Mouse (Mus musculus) kidney, adult 2 months (tissue): ENCODE results near the gene Celf1. TPM values are rescaled to one million over a fixed set of nuclear protein-coding genes. Genes with fewer than 3 reads are reported as not detected.

Experiments
- DNase-seq: peaks from one replicate; pipeline ENCODE4 v3.0.0; 2021
- H3K27ac ChIP-seq: fragments of 200-500 bp; 2 replicates; pipeline ENCODE4 v1.5.1; 2012; ENCODE audit warnings: low read depth, low read length, control low read depth, inconsistent platforms; ENCODE audit not compliant: insufficient read depth
- H3K27me3 ChIP-seq: fragments of 200-500 bp; replicated peaks from 2 replicates; pipeline ENCODE4 v1.6.1; 2012; ENCODE audit warnings: mild to moderate bottlenecking, moderate library complexity, low read length, inconsistent platforms; ENCODE audit not compliant: control insufficient read depth, insufficient read depth
- H3K36me3 ChIP-seq: fragments of 200-500 bp; 2 replicates; pipeline ENCODE4 v1.6.1; 2012; ENCODE audit warnings: mild to moderate bottlenecking, moderate library complexity, low read length, inconsistent platforms; ENCODE audit not compliant: control insufficient read depth, insufficient read depth
- H3K4me1 ChIP-seq: fragments of 200-500 bp; 2 replicates; pipeline ENCODE4 v1.6.1; 2011; ENCODE audit warnings: low read length; ENCODE audit not compliant: control insufficient read depth, insufficient read depth
- H3K4me3 ChIP-seq: fragments of 200-500 bp; 2 replicates; pipeline ENCODE4 v1.5.1; 2011; ENCODE audit warnings: mild to moderate bottlenecking, low read depth, low read length, control low read depth; ENCODE audit not compliant: insufficient read depth
- CTCF ChIP-seq: fragments of 200-500 bp; conservative IDR thresholded peaks from 2 replicates; pipeline ENCODE4 v1.5.1; 2011; ENCODE audit warnings: low read depth, mild to moderate bottlenecking, control low read depth, low read length, moderate library complexity, mixed read lengths; ENCODE audit not compliant: insufficient read depth, insufficient read length
- POLR2A ChIP-seq: fragments of 200-500 bp; IDR thresholded peaks from one replicate; pipeline ENCODE4 v1.6.1; 2011; ENCODE audit warnings: low read depth, low read length, control low read depth
- WGBS: fragments of 180-500 bp; shearing (Covaris S2); methylation state at CpG from one replicate; pipeline ENCODE4 v1.1.7; 2018; 5-methylcytosine and 5-hydroxymethylcytosine counted together
- polyA plus RNA-seq: library from polyadenylated mRNA; depleted of rRNA; stranded (reverse); fragments of >200 nt; gene quantifications from 2 replicates; pipeline ENCODE4 v1.2.3, GENCODE M21; 2012

The Celf1 gene
- polyA plus RNA-seq, 1 experiment: 40.5 TPM

GRCm38 (mm10) chr2:90921178-90921577, 19.0 kb upstream of the Celf1 start:
- Histone ChIP-seq H3K27me3 (no peaks in the 10 kb centered on the region), H3K4me1 (peaks cover 12% of the 10 kb centered on the region), H3K4me3 (no peak overlapping the region), H3K36me3 (no peaks in the 10 kb centered on the region), H3K27ac (no peak overlapping the region)
- WGBS: 84% methylated on average over 1 of the region's 1 CpGs
- no peak for DNase-seq
- TF ChIP-seq POLR2A: no peak
- no peak for TF ChIP-seq CTCF

- Histone ChIP-seq H3K36me3 (no peaks in the 10 kb centered on the region), H3K4me3 (no peak overlapping the region), H3K27me3 (no peaks in the 10 kb centered on the region), H3K27ac (no peak overlapping the region), H3K4me1 (peaks cover 7% of the 10 kb centered on the region; the same call in 1 of the 2 replicates)
- no peak for DNase-seq
- 94% methylated on average over 2 of the region's 2 CpGs for WGBS
- TF ChIP-seq CTCF (no peak), POLR2A (no peak)
Observed at GRCm38 (mm10) chr2:90922636-90923035, 17.5 kb upstream of the Celf1 start.

GRCm38 (mm10) chr2:90928566-90928965, 11.6 kb upstream of the Celf1 start:
- WGBS: 90% methylated on average over 13 of the region's 13 CpGs
- no peak overlapping the region for H3K27ac ChIP-seq

GRCm38 (mm10) chr2:90931829-90932228, 8.4 kb upstream of the Celf1 start:
- no peak for DNase-seq
- TF ChIP-seq POLR2A: no peak
- no peaks in the 10 kb centered on the region for H3K27me3 ChIP-seq
- H3K27ac ChIP-seq: no peak overlapping the region
- H3K4me1 ChIP-seq: no peaks in the 10 kb centered on the region
- no peaks in the 10 kb centered on the region for H3K36me3 ChIP-seq
- no peak overlapping the region for H3K4me3 ChIP-seq
- 52% methylated on average over 8 of the region's 8 CpGs for WGBS

More at GRCm38 (mm10) chr2:90928566-90928965, 11.6 kb upstream of the Celf1 start:
- Histone ChIP-seq H3K36me3 (no peaks in the 10 kb centered on the region), H3K27me3 (no peaks in the 10 kb centered on the region), H3K4me3 (no peak overlapping the region), H3K4me1 (no peaks in the 10 kb centered on the region)
- no peak for DNase-seq
- no peak for TF ChIP-seq POLR2A
- no peak for TF ChIP-seq CTCF

GRCm38 (mm10) chr2:90932273-90932672, 7.9 kb upstream of the Celf1 start:
- no peak for DNase-seq
- H3K27me3 ChIP-seq: no peaks in the 10 kb centered on the region
- 67% methylated on average over 2 of the region's 2 CpGs for WGBS
- H3K4me1 ChIP-seq: no peaks in the 10 kb centered on the region
- no peak overlapping the region for H3K27ac ChIP-seq
- no peak for TF ChIP-seq POLR2A
- no peak for TF ChIP-seq CTCF
- H3K4me3 ChIP-seq: no peak overlapping the region
- H3K36me3 ChIP-seq: no peaks in the 10 kb centered on the region

- TF ChIP-seq CTCF (no peak), POLR2A (no peak)
- Histone ChIP-seq H3K27me3 (no peaks in the 10 kb centered on the region), H3K4me3 (no peak overlapping the region), H3K27ac (no peak overlapping the region), H3K4me1 (peaks cover 10% of the 10 kb centered on the region; the same call in 1 of the 2 replicates), H3K36me3 (no peaks in the 10 kb centered on the region)
- DNase-seq: no peak
- WGBS: 55% methylated on average over 3 of the region's 3 CpGs
Observed at GRCm38 (mm10) chr2:90938362-90938761, 1.8 kb upstream of the Celf1 start.

GRCm38 (mm10) chr2:90939750-90940149, 432 bp upstream of the Celf1 start:
- Histone ChIP-seq H3K36me3 (no peaks in the 10 kb centered on the region), H3K4me3 (peak overlapping the region; percentile 95), H3K27ac (no peak overlapping the region), H3K4me1 (peaks cover 16% of the 10 kb centered on the region; the same call in 1 of the 2 replicates), H3K27me3 (no peaks in the 10 kb centered on the region)
- no peak for DNase-seq
- TF ChIP-seq POLR2A (no peak), CTCF (no peak)
- WGBS: 31% methylated on average over 8 of the region's 8 CpGs

- no peak for DNase-seq
- WGBS: 43% methylated on average over 2 of the region's 2 CpGs
- no peaks in the 10 kb centered on the region for H3K36me3 ChIP-seq
- H3K27me3 ChIP-seq: no peaks in the 10 kb centered on the region
- TF ChIP-seq CTCF (no peak), POLR2A (no peak)
- no peak overlapping the region for H3K27ac ChIP-seq
- no peak overlapping the region for H3K4me3 ChIP-seq
- H3K4me1 ChIP-seq: peaks cover 17% of the 10 kb centered on the region; the same call in 1 of the 2 replicates
Observed at GRCm38 (mm10) chr2:90941744-90942143, 1.6 kb downstream of the Celf1 start.
